Mouse (Mus musculus): ENCODE results near the gene 9530068E07Rik.

- TF ChIP-seq CTCF (IDR thresholded peaks at IDR 0.05; ENCODE audit: extremely low read depth, insufficient read depth, insufficient read length, insufficient replicate concordance) (no peak), POLR2A (IDR thresholded peaks at IDR 0.05; ENCODE audit: low read depth, low read length) (no peak)
These were observed 34.8 kb upstream of the 9530068E07Rik start for GRCm38 (mm10) chr11:52361287-52361921.
